Mouse (Mus musculus) macrophage (primary cell): ENCODE measurements around the gene Slc27a5. TPM values are rescaled to one million over a fixed set of nuclear protein-coding genes. Genes with fewer than 3 reads are reported as not detected.

Source experiments
- H3K27ac ChIP-seq: fragments of 350-480 bp; formaldehyde crosslinking; 2 replicates; pipeline ENCODE4 v1.9.0; 2021
- H3K36me3 ChIP-seq: fragments of 350-480 bp; formaldehyde crosslinking; 2 replicates; pipeline ENCODE4 v1.9.0; 2021; ENCODE audit errors: inconsistent target
- H3K4me3 ChIP-seq: fragments of 350-480 bp; formaldehyde crosslinking; 2 replicates; pipeline ENCODE4 v1.9.0; 2021; ENCODE audit errors: inconsistent target
- H3K79me2 ChIP-seq: fragments of 350-480 bp; formaldehyde crosslinking; 2 replicates; pipeline ENCODE4 v1.9.0; 2021; ENCODE audit errors: inconsistent target
- WGBS: methylation state at CpG from one replicate; pipeline ENCODE4 v1.1.7; 2026; ENCODE audit warnings: inconsistent platforms; ENCODE audit not compliant: missing documents; 5-methylcytosine and 5-hydroxymethylcytosine counted together
- polyA plus RNA-seq: library from polyadenylated mRNA; stranded (reverse); fragments of 250-400 nt; gene quantifications from 3 replicates; pipeline ENCODE4 v1.2.4, GENCODE M21; 2018; ENCODE audit warnings: inconsistent platforms
- total RNA-seq, 78 experiments: library from RNA; depleted of rRNA; stranded (reverse); fragments of 250-400 nt; gene quantifications; 1 replicate in 9 of 78; 2 replicates in 24 of 78; 3 replicates in 43 of 78; 4 replicates in 2 of 78; pipeline ENCODE4 v1.2.4; 2018; ENCODE audit warnings: inconsistent platforms in 56 of 78

Slc27a5 gene
- not detected for total RNA-seq (2018; cell fraction: chromatin; rRNA removed)
- total RNA-seq (2018; cell fraction: cytosol; rRNA removed) = not detected
- total RNA-seq (2018; cell fraction: nucleus; rRNA removed) = under 1 TPM in 1 of 26 experiments, not detected in 25; 0.82 TPM
- polyA plus RNA-seq = not detected in 3 replicates

- Histone ChIP-seq H3K4me3 (no peak within 1 kb of the TSS), H3K79me2 (no peaks in the 10 kb centered on the region), H3K27ac (no peak within 1 kb of the TSS), H3K36me3 (no peaks in the 10 kb centered on the region)
- WGBS = 85% methylated on average over 5 of the region's 5 CpGs
Measured at GRCm38 (mm10) chr7:12998053-12998452, at the start of gene Slc27a5. Slc27a5 (minus strand) TSS chr7:12998192.

GRCm38 (mm10) chr7:13046084-13046483 is 48.1 kb upstream of the Slc27a5 start:
- no peaks in the 10 kb centered on the region for H3K79me2 ChIP-seq
- no peak overlapping the region for H3K27ac ChIP-seq
- 8% methylated on average over 2 of the region's 2 CpGs for WGBS
- no peaks in the 10 kb centered on the region for H3K36me3 ChIP-seq
- no peak overlapping the region for H3K4me3 ChIP-seq

- Histone ChIP-seq H3K4me3 (no peak overlapping the region), H3K79me2 (no peaks in the 10 kb centered on the region), H3K27ac (no peak overlapping the region), H3K36me3 (no peaks in the 10 kb centered on the region)
- 16% methylated on average over 22 of the region's 23 CpGs for WGBS
Measured at GRCm38 (mm10) chr7:13044254-13044625, 46.2 kb upstream of the Slc27a5 start.

GRCm38 (mm10) chr7:13043445-13044253 is 45.7 kb upstream of the Slc27a5 start:
- H3K27ac ChIP-seq = no peak overlapping the region
- H3K79me2 ChIP-seq = no peaks in the 10 kb centered on the region
- H3K4me3 ChIP-seq = no peak overlapping the region
- H3K36me3 ChIP-seq = no peaks in the 10 kb centered on the region
- 17% methylated on average over 78 of the region's 88 CpGs for WGBS

GRCm38 (mm10) chr7:13043120-13043444 is 45.1 kb upstream of the Slc27a5 start:
- no peak overlapping the region for H3K27ac ChIP-seq
- 86% methylated on average over 12 of the region's 16 CpGs for WGBS
- H3K36me3 ChIP-seq = no peaks in the 10 kb centered on the region
- no peaks in the 10 kb centered on the region for H3K79me2 ChIP-seq
- no peak overlapping the region for H3K4me3 ChIP-seq

- Histone ChIP-seq H3K36me3 (no peaks in the 10 kb centered on the region), H3K27ac (no peak overlapping the region), H3K79me2 (no peaks in the 10 kb centered on the region), H3K4me3 (no peak overlapping the region)
- 74% methylated on average over 6 of the region's 6 CpGs for WGBS
Measured at GRCm38 (mm10) chr7:13042511-13042910, 44.5 kb upstream of the Slc27a5 start.

GRCm38 (mm10) chr7:13041256-13041655 is 43.3 kb upstream of the Slc27a5 start:
- WGBS = 90% methylated on average over 1 of the region's 1 CpGs
- Histone ChIP-seq H3K79me2 (peaks cover 12% of the 10 kb centered on the region), H3K27ac (no peak overlapping the region), H3K4me3 (no peak overlapping the region), H3K36me3 (peaks cover under 1% of the 10 kb centered on the region; the same call in 1 of the 2 replicates)

GRCm38 (mm10) chr7:13039181-13039580 is 41.2 kb upstream of the Slc27a5 start:
- peaks cover 11% of the 10 kb centered on the region; the same call in 1 of the 2 replicates for H3K36me3 ChIP-seq
- peak overlapping the region; percentile 93 for H3K27ac ChIP-seq
- peak overlapping the region; percentile 55; the same call in 1 of the 2 replicates for H3K4me3 ChIP-seq
- H3K79me2 ChIP-seq = peaks cover 29% of the 10 kb centered on the region
- 100% methylated on average over 1 of the region's 1 CpGs for WGBS

- 9% methylated on average over 15 of the region's 15 CpGs for WGBS
- H3K4me3 ChIP-seq = peak overlapping the region; percentile 55
- H3K79me2 ChIP-seq = peaks cover 34% of the 10 kb centered on the region
- peaks cover 11% of the 10 kb centered on the region; the same call in 1 of the 2 replicates for H3K36me3 ChIP-seq
- H3K27ac ChIP-seq = peak overlapping the region; percentile 93
Measured at GRCm38 (mm10) chr7:13038621-13039169, 40.7 kb upstream of the Slc27a5 start.

GRCm38 (mm10) chr7:13037901-13038555 is 40.0 kb upstream of the Slc27a5 start, which contains the start of gene Ube2m:
Ube2m (minus strand) TSS chr7:13038275.
- Histone ChIP-seq H3K36me3 (peaks cover 11% of the 10 kb centered on the region; the same call in 1 of the 2 replicates), H3K4me3 (peak within 1 kb of the TSS; percentile 85), H3K79me2 (peaks cover 40% of the 10 kb centered on the region), H3K27ac (peak within 1 kb of the TSS; percentile 93)
- WGBS = 0% methylated on average over 57 of the region's 65 CpGs

- peaks cover 47% of the 10 kb centered on the region for H3K79me2 ChIP-seq
- peak overlapping the region; percentile 85 for H3K4me3 ChIP-seq
- peak overlapping the region; percentile 60 for H3K27ac ChIP-seq
- peaks cover 16% of the 10 kb centered on the region; the same call in 1 of the 2 replicates for H3K36me3 ChIP-seq
- WGBS = 0% methylated on average over 29 of the region's 33 CpGs
Measured at GRCm38 (mm10) chr7:13037366-13037765, 39.4 kb upstream of the Slc27a5 start.

GRCm38 (mm10) chr7:13036806-13037205 is 38.8 kb upstream of the Slc27a5 start:
- peak overlapping the region; percentile 60 for H3K27ac ChIP-seq
- H3K79me2 ChIP-seq = peaks cover 51% of the 10 kb centered on the region
- H3K36me3 ChIP-seq = peaks cover 21% of the 10 kb centered on the region; the same call in 1 of the 2 replicates
- 44% methylated on average over 4 of the region's 4 CpGs for WGBS
- peak overlapping the region; percentile 85 for H3K4me3 ChIP-seq

- 80% methylated on average over 16 of the region's 17 CpGs for WGBS
- Histone ChIP-seq H3K36me3 (peaks cover 33% of the 10 kb centered on the region; the same call in 1 of the 2 replicates), H3K4me3 (no peak overlapping the region; the same call in 1 of the 2 replicates), H3K79me2 (peaks cover 51% of the 10 kb centered on the region), H3K27ac (peak overlapping the region; percentile 84; the same call in 1 of the 2 replicates)
Measured at GRCm38 (mm10) chr7:13035211-13035855, 37.3 kb upstream of the Slc27a5 start.
